Mouse (Mus musculus) heart, embryonic 14.5 days (tissue): ENCODE data around the gene Chd2. TPM values are rescaled to one million over a fixed set of nuclear protein-coding genes. Genes with fewer than 3 reads are reported as not detected.

Experiments used
- ATAC-seq: fragments of 200-750 bp; cut with Nextera tagmentation; 2 replicates; pipeline ENCODE4 v1.8.0; 2017; ENCODE audit warnings: low read depth, moderate TSS enrichment; ENCODE audit not compliant: insufficient number of reproducible peaks, insufficient read depth, low FRiP score
- H3K27ac ChIP-seq, 2 experiments: fragments of 200-500 bp in 1 of 2; fragments of 300-500 bp in 1 of 2; sonication (generic) in 1 of 2; replicated peaks in 1 of 2; 2 replicates each; pipeline ENCODE4 v1.5.1; 2012 to 2014; ENCODE audit warnings: low read depth in 2 of 2, low read length in 2 of 2, control low read depth in 1 of 2, mild to moderate bottlenecking in 1 of 2, mixed read lengths in 1 of 2; ENCODE audit not compliant: control insufficient read depth in 1 of 2, insufficient read depth in 1 of 2
- H3K27me3 ChIP-seq: fragments of 300-500 bp; sonication (generic); 2 replicates; pipeline ENCODE4 v1.6.1; 2014; ENCODE audit warnings: mild to moderate bottlenecking, low read length, control low read depth; ENCODE audit not compliant: control insufficient read depth, insufficient read depth
- H3K36me3 ChIP-seq: fragments of 300-500 bp; sonication (generic); 2 replicates; pipeline ENCODE4 v1.6.1; 2014; ENCODE audit warnings: mild to moderate bottlenecking, control low read depth, low read length, mixed read lengths; ENCODE audit not compliant: control insufficient read depth, insufficient read depth
- H3K4me1 ChIP-seq, 2 experiments: fragments of 200-500 bp in 1 of 2; fragments of 300-500 bp in 1 of 2; sonication (generic) in 1 of 2; 2 replicates each; pipeline ENCODE4 v1.6.1; 2012 to 2014; ENCODE audit warnings: low read length in 2 of 2, control low read depth in 1 of 2, mixed read lengths in 1 of 2; ENCODE audit not compliant: control insufficient read depth in 2 of 2, insufficient read depth in 2 of 2
- H3K4me2 ChIP-seq: fragments of 300-500 bp; sonication (generic); 2 replicates; pipeline ENCODE4 v1.6.1; 2014; ENCODE audit warnings: mild to moderate bottlenecking, low read length
- H3K4me3 ChIP-seq, 2 experiments: fragments of 200-500 bp in 1 of 2; fragments of 300-500 bp in 1 of 2; sonication (generic) in 1 of 2; 2 replicates each; pipeline ENCODE4 v1.5.1; 2012 to 2014; ENCODE audit warnings: low read length in 2 of 2, mild to moderate bottlenecking in 2 of 2, control low read depth in 1 of 2, low read depth in 1 of 2, moderate library complexity in 1 of 2; ENCODE audit not compliant: control insufficient read depth in 1 of 2, insufficient read depth in 1 of 2
- H3K9ac ChIP-seq: fragments of 300-500 bp; sonication (generic); 2 replicates; pipeline ENCODE4 v1.6.1; 2014; ENCODE audit warnings: mild to moderate bottlenecking, low read length
- H3K9me3 ChIP-seq: fragments of 300-500 bp; sonication (generic); 2 replicates; pipeline ENCODE4 v1.6.1; 2016; ENCODE audit warnings: low read length, control low read depth; ENCODE audit not compliant: control insufficient read depth
- whole genome bisulfite sequencing: fragments of 180-500 bp; shearing (Covaris S2); extraction: QIAGEN DNeasy Blood & Tissue Kit; methylation state at CpG from one replicate; pipeline ENCODE4 v1.1.7; 2014; 5-methylcytosine and 5-hydroxymethylcytosine counted together
- polyA plus RNA-seq: library from polyadenylated mRNA; unstranded; fragments of >200 nt; fragmentation: Nextera tagmentation; extraction: Ambion mirVana; gene quantifications from 2 replicates; pipeline ENCODE4 v1.2.1, GENCODE M21; 2014

The Chd2 gene
- polyA plus RNA-seq, 1 experiment from 2014 or later, result 46.9 TPM

- H3K4me3 ChIP-seq, result 0 out of 4 replicates have a peak overlapping the region, but pooled peaks have one; percentile 5 to 9
- H3K27me3 ChIP-seq, result no peaks in the 10 kb centered on the region
- no peaks in the 10 kb centered on the region for H3K9me3 ChIP-seq
- WGBS, result 12% methylated on average over 13 of the region's 13 CpGs
- peak overlapping the region; percentile 94 to 98 for H3K27ac ChIP-seq
- H3K4me1 ChIP-seq, result peaks cover 38 to 45% of the 10 kb centered on the region in 2 experiments
- H3K36me3 ChIP-seq, result no peaks in the 10 kb centered on the region
- H3K9ac ChIP-seq, result peak overlapping the region; percentile 19
- peak; percentile 54 for ATAC-seq
- peak overlapping the region; percentile 53 for H3K4me2 ChIP-seq
These were observed 42.7 kb upstream of the Chd2 start for GRCm38 (mm10) chr7:73584009-73584995.

- Histone ChIP-seq H3K4me3 (no peak overlapping the region), H3K27me3 (no peaks in the 10 kb centered on the region), H3K4me2 (no peak overlapping the region), H3K36me3 (no peaks in the 10 kb centered on the region), H3K9ac (no peak overlapping the region), H3K4me1 (peaks cover 36 to 44% of the 10 kb centered on the region in 2 experiments), H3K27ac (peak overlapping the region; percentile 94 to 98), H3K9me3 (no peaks in the 10 kb centered on the region)
- WGBS, result 73% methylated on average over 7 of the region's 7 CpGs
- no peak for ATAC-seq
These were observed 41.8 kb upstream of the Chd2 start for GRCm38 (mm10) chr7:73583400-73583799.

- WGBS, result 54% methylated on average over 6 of the region's 6 CpGs
- no peak overlapping the region for H3K9ac ChIP-seq
- ATAC-seq, result no peak
- no peak overlapping the region for H3K4me3 ChIP-seq
- H3K27me3 ChIP-seq, result no peaks in the 10 kb centered on the region
- peak overlapping the region in 1 of 2 experiments; percentile 46; a peak in 1 of 4 replicates for H3K27ac ChIP-seq
- no peak overlapping the region for H3K4me2 ChIP-seq
- H3K4me1 ChIP-seq, result peaks cover 35 to 51% of the 10 kb centered on the region in 2 experiments
- H3K36me3 ChIP-seq, result no peaks in the 10 kb centered on the region
- H3K9me3 ChIP-seq, result no peaks in the 10 kb centered on the region
These were observed 40.3 kb upstream of the Chd2 start for GRCm38 (mm10) chr7:73581836-73582375.

GRCm38 (mm10) chr7:73579072-73579731 is 37.6 kb upstream of the Chd2 start:
- no peak overlapping the region for H3K4me3 ChIP-seq
- peak overlapping the region; percentile 45; the same call in 1 of the 2 replicates for H3K9ac ChIP-seq
- H3K9me3 ChIP-seq, result no peaks in the 10 kb centered on the region
- peaks cover 26 to 45% of the 10 kb centered on the region in 2 experiments for H3K4me1 ChIP-seq
- H3K36me3 ChIP-seq, result no peaks in the 10 kb centered on the region
- H3K27ac ChIP-seq, result peak overlapping the region; percentile 85 to 96
- 43% methylated on average over 8 of the region's 8 CpGs for WGBS
- peak overlapping the region; percentile 21; the same call in 1 of the 2 replicates for H3K4me2 ChIP-seq
- ATAC-seq, result peak; percentile 31; the same call in 1 of the 2 replicates
- no peaks in the 10 kb centered on the region for H3K27me3 ChIP-seq

GRCm38 (mm10) chr7:73577888-73578421 is 36.3 kb upstream of the Chd2 start:
- Histone ChIP-seq H3K27me3 (no peaks in the 10 kb centered on the region), H3K27ac (peak overlapping the region in 1 of 2 experiments; percentile 39; a peak in 2 of 4 replicates)
- WGBS, result 61% methylated on average over 6 of the region's 6 CpGs

GRCm38 (mm10) chr7:73576101-73576936 is 34.7 kb upstream of the Chd2 start:
- H3K9me3 ChIP-seq, result no peaks in the 10 kb centered on the region
- no peak overlapping the region for H3K27ac ChIP-seq
- WGBS, result 61% methylated on average over 16 of the region's 16 CpGs
- H3K27me3 ChIP-seq, result no peaks in the 10 kb centered on the region
- H3K36me3 ChIP-seq, result no peaks in the 10 kb centered on the region
- H3K4me3 ChIP-seq, result no peak overlapping the region
- H3K4me2 ChIP-seq, result no peak overlapping the region; the same call in 1 of the 2 replicates
- H3K4me1 ChIP-seq, result peaks cover 15 to 38% of the 10 kb centered on the region in 2 experiments
- no peak for ATAC-seq
- no peak overlapping the region for H3K9ac ChIP-seq

More at GRCm38 (mm10) chr7:73577888-73578421, 36.3 kb upstream of the Chd2 start:
- ATAC-seq, result no peak
- Histone ChIP-seq H3K9me3 (no peaks in the 10 kb centered on the region), H3K4me2 (no peak overlapping the region), H3K4me3 (no peak overlapping the region), H3K4me1 (peaks cover 18 to 38% of the 10 kb centered on the region in 2 experiments), H3K36me3 (no peaks in the 10 kb centered on the region), H3K9ac (no peak overlapping the region)
